ENCODE assay signal across 16 mouse cellular contexts in the genomic region with DNA sequence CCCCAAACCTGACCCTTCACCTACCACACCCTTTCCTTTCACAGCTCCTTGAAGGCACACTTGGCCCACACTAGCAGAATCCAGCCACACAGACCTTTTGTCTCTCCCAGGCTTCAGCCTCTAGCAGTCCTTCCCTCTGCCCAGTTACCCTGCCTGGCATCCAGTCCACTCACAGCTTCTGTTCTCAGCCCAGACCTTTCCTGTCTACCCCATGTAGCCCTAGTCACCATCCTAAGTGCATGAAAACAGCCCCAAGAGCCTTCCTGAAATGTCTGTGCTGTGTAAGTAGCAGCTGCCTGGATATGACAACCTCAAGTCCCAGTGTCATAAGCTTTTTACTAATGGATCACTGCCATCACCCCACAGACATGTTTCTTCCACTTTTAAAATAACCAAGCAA. TPM values are rescaled to one million over a fixed set of nuclear protein-coding genes. Genes with fewer than 3 reads are reported as not detected.
A peak's percentile ranks its signal among the peaks of the same experiment; 100 is the strongest.
DNase-seq lines count a peak whose midpoint lies in the region; ATAC-seq and TF ChIP-seq lines count a peak whose summit lies in the region.
"Had no signal": no experiment of that assay in that cellular context is flagged by ENCODE, and none has a peak within 500 bp of the region (broad histone marks: within the 10 kb centered on the region; RNA-seq: fewer than 3 reads in every experiment).

No protein-coding gene starts in this region.

- H3K4me1 ChIP-seq in heart, embryonic 13.5 days = peaks cover 51% of the 10 kb centered on the region
- H3K4me1 ChIP-seq in heart, embryonic 10.5 days = peaks cover 47% of the 10 kb centered on the region
- H3K4me1 ChIP-seq in liver, embryonic 11.5 days (replicated peaks; ENCODE audit: control insufficient read depth, insufficient read depth, low read length) = peaks cover 40% of the 10 kb centered on the region
- peaks cover 36% of the 10 kb centered on the region for H3K4me1 ChIP-seq in liver, postnatal 0 days (ENCODE audit: insufficient read depth)
- peaks cover 52% of the 10 kb centered on the region for H3K4me1 ChIP-seq in liver, embryonic 13.5 days (replicated peaks)

- H3K4me2 ChIP-seq in heart, embryonic 13.5 days = no peak overlapping the region
- H3K4me2 ChIP-seq in liver, embryonic 11.5 days = no peak overlapping the region
- H3K4me2 ChIP-seq in liver, postnatal 0 days (ENCODE audit: low read depth, low read length) = no peak overlapping the region
- H3K4me2 ChIP-seq in liver, embryonic 13.5 days = no peak overlapping the region
- H3K4me2 ChIP-seq: neural tube, embryonic 13.5 days had no signal

- no peak overlapping the region for H3K9ac ChIP-seq in heart, embryonic 13.5 days
- H3K9ac ChIP-seq in liver, embryonic 11.5 days (ENCODE audit: low read depth, low read length) = no peak overlapping the region
- no peak overlapping the region for H3K9ac ChIP-seq in liver, postnatal 0 days (replicated peaks)
- no peak overlapping the region for H3K9ac ChIP-seq in liver, embryonic 13.5 days
- H3K9ac ChIP-seq: liver, embryonic 14.5 days; neural tube, embryonic 13.5 days had no signal

- H3K4me3 ChIP-seq in heart, embryonic 13.5 days = no peak overlapping the region
- no peak overlapping the region for H3K4me3 ChIP-seq in heart, embryonic 10.5 days
- H3K4me3 ChIP-seq in liver, embryonic 11.5 days (ENCODE audit: low read depth, low read length) = no peak overlapping the region
- no peak overlapping the region for H3K4me3 ChIP-seq in liver, postnatal 0 days (ENCODE audit: low read depth, low read length)
- no peak overlapping the region for H3K4me3 ChIP-seq in liver, embryonic 13.5 days (replicated peaks)
- H3K4me3 ChIP-seq: neural tube, embryonic 13.5 days had no signal

- H3K27me3 ChIP-seq in heart, embryonic 13.5 days (replicated peaks) = peaks cover 30% of the 10 kb centered on the region
- peaks cover 32% of the 10 kb centered on the region for H3K27me3 ChIP-seq in heart, embryonic 10.5 days (ENCODE audit: insufficient read depth, poor library complexity, severe bottlenecking)
- H3K27me3 ChIP-seq in liver, embryonic 11.5 days (replicated peaks; ENCODE audit: control insufficient read depth, insufficient read depth, low read length) = no peaks in the 10 kb centered on the region; the same call in 1 of the 2 replicates
- H3K27me3 ChIP-seq in liver, postnatal 0 days (ENCODE audit: insufficient read depth, low read length) = no peaks in the 10 kb centered on the region
- H3K27me3 ChIP-seq in liver, embryonic 13.5 days = no peaks in the 10 kb centered on the region

- TF ChIP-seq CTCF in liver, postnatal 0 days (IDR thresholded peaks at IDR 0.05; ENCODE audit: low read depth) = no peak

- peaks cover 40% of the 10 kb centered on the region for H3K36me3 ChIP-seq in heart, embryonic 13.5 days
- H3K36me3 ChIP-seq in heart, embryonic 10.5 days = peaks cover 41% of the 10 kb centered on the region
- H3K36me3 ChIP-seq in liver, embryonic 11.5 days (ENCODE audit: control insufficient read depth, insufficient read depth, low read length) = peaks cover 29% of the 10 kb centered on the region
- peaks cover 34% of the 10 kb centered on the region for H3K36me3 ChIP-seq in liver, postnatal 0 days (replicated peaks; ENCODE audit: insufficient read depth, low read length)
- peaks cover 51% of the 10 kb centered on the region for H3K36me3 ChIP-seq in liver, embryonic 13.5 days

- TF ChIP-seq EP300 in liver, postnatal 0 days (IDR thresholded peaks at IDR 0.05; ENCODE audit: low read depth) = no peak

- H3K27ac ChIP-seq in heart, embryonic 13.5 days (replicated peaks) = peak overlapping the region; percentile 80
- H3K27ac ChIP-seq in heart, embryonic 10.5 days = no peak overlapping the region
- H3K27ac ChIP-seq in liver, embryonic 11.5 days (ENCODE audit: low read depth, low read length) = peak overlapping the region; percentile 92; the same call in 1 of the 2 replicates
- no peak overlapping the region; the same call in 1 of the 2 replicates for H3K27ac ChIP-seq in liver, postnatal 0 days (ENCODE audit: low read depth)
- peak overlapping the region; percentile 91 for H3K27ac ChIP-seq in liver, embryonic 13.5 days
- H3K27ac ChIP-seq: liver, embryonic 14.5 days; neural tube, embryonic 13.5 days had no signal

- H3K9me3 ChIP-seq in heart, embryonic 13.5 days = no peaks in the 10 kb centered on the region
- H3K9me3 ChIP-seq in heart, embryonic 10.5 days = no peaks in the 10 kb centered on the region
- H3K9me3 ChIP-seq in liver, embryonic 11.5 days (ENCODE audit: control insufficient read depth, low read length) = no peaks in the 10 kb centered on the region
- H3K9me3 ChIP-seq in liver, postnatal 0 days (ENCODE audit: low read length) = no peaks in the 10 kb centered on the region
- H3K9me3 ChIP-seq in liver, embryonic 13.5 days (replicated peaks) = no peaks in the 10 kb centered on the region
- H3K9me3 ChIP-seq: neural tube, embryonic 13.5 days had no signal

- no peak for DNase-seq in heart, embryonic 10.5 days (ENCODE audit: low spot score)
- no peak for DNase-seq in liver, embryonic 11.5 days (ENCODE audit: low spot score)
- DNase-seq in liver, postnatal 0 days = no peak
- peak; percentile 70 for DNase-seq in adipocyte (ENCODE audit: low spot score)
- no peak for DNase-seq in liver, embryonic 13.5 days
- no peak for DNase-seq in natural killer cell, adult 2 months (ENCODE audit: low spot score in 2 of 2)
- DNase-seq in right cerebral cortex, adult 2 months (ENCODE audit: low spot score in 2 of 2) = no peak
- DNase-seq: adrenal gland, postnatal 10 days; cerebellum, adult 9-10 months; embryo, embryonic 11 days; kidney, postnatal 10 days had no signal

- no peak for ATAC-seq in heart, embryonic 13.5 days (ENCODE audit: extremely low read depth, insufficient number of reproducible peaks, low FRiP score, low TSS enrichment)
- ATAC-seq in liver, embryonic 11.5 days (replicated peaks; ENCODE audit: low FRiP score) = no peak
- ATAC-seq in liver, postnatal 0 days = no peak
- ATAC-seq in liver, embryonic 13.5 days (ENCODE audit: low read depth) = no peak
- ATAC-seq: forebrain, embryonic 16.5 days had no signal

RNA-seq across cellular contexts. Expression of a gene that starts 1.3 kb away (rescaled TPM):
- polyA plus RNA-seq in heart, embryonic 13.5 days (2015; fragmentation: Nextera tagmentation; extraction: Ambion mirVana) = 6.4 and 6.9 TPM in 2 replicates
- 7.7 and 8.4 TPM in 2 replicates for polyA plus RNA-seq in heart, embryonic 10.5 days (2016; fragmentation: Nextera tagmentation; extraction: Ambion mirVana)
- 12.1 and 13.1 TPM in 2 replicates for polyA plus RNA-seq in liver, embryonic 11.5 days (2014; fragmentation: Nextera tagmentation; extraction: Ambion mirVana)
- polyA plus RNA-seq in liver, postnatal 0 days (2015; fragmentation: Nextera tagmentation; extraction: Ambion mirVana) = 5.4 and 6.0 TPM in 2 replicates
- 5.5 and 6.0 TPM in 2 replicates for polyA plus RNA-seq in liver, embryonic 13.5 days (2015; fragmentation: Nextera tagmentation; extraction: Ambion mirVana)

RNA-seq across cellular contexts. Expression of a gene that starts 13.3 kb away (rescaled TPM):
- polyA plus RNA-seq in heart, embryonic 13.5 days (2015; fragmentation: Nextera tagmentation; extraction: Ambion mirVana) = 68.8 and 72.8 TPM in 2 replicates
- polyA plus RNA-seq in heart, embryonic 10.5 days (2016; fragmentation: Nextera tagmentation; extraction: Ambion mirVana) = 90.9 and 99.8 TPM in 2 replicates
- 85.3 and 86.3 TPM in 2 replicates for polyA plus RNA-seq in liver, embryonic 11.5 days (2014; fragmentation: Nextera tagmentation; extraction: Ambion mirVana)
- polyA plus RNA-seq in liver, postnatal 0 days (2015; fragmentation: Nextera tagmentation; extraction: Ambion mirVana) = 19.3 and 22.3 TPM in 2 replicates
- polyA plus RNA-seq in liver, embryonic 13.5 days (2015; fragmentation: Nextera tagmentation; extraction: Ambion mirVana) = 42.8 and 43.3 TPM in 2 replicates

RNA-seq across cellular contexts. Expression of a gene that starts 16.5 kb away (rescaled TPM):
- polyA plus RNA-seq in heart, embryonic 13.5 days (2015; fragmentation: Nextera tagmentation; extraction: Ambion mirVana) = not detected in 2 replicates
- polyA plus RNA-seq in heart, embryonic 10.5 days (2016; fragmentation: Nextera tagmentation; extraction: Ambion mirVana) = 0.10 TPM in 1 of 2 replicates, not detected in the other
- polyA plus RNA-seq in liver, embryonic 11.5 days (2014; fragmentation: Nextera tagmentation; extraction: Ambion mirVana) = 0.29 TPM in 1 of 2 replicates, not detected in the other
- not detected in 2 replicates for polyA plus RNA-seq in liver, postnatal 0 days (2015; fragmentation: Nextera tagmentation; extraction: Ambion mirVana)
- polyA plus RNA-seq in liver, embryonic 13.5 days (2015; fragmentation: Nextera tagmentation; extraction: Ambion mirVana) = not detected in 2 replicates
- polyA plus RNA-seq: C2C12; forebrain, embryonic 16.5 days; liver, embryonic 14.5 days had no signal

RNA-seq across cellular contexts. Expression of a gene that starts 17.4 kb away (rescaled TPM):
- polyA plus RNA-seq in heart, embryonic 13.5 days (2015; fragmentation: Nextera tagmentation; extraction: Ambion mirVana) = 7.7 and 8.2 TPM in 2 replicates
- polyA plus RNA-seq in heart, embryonic 10.5 days (2016; fragmentation: Nextera tagmentation; extraction: Ambion mirVana) = 5.7 and 5.9 TPM in 2 replicates
- 6.5 and 7.6 TPM in 2 replicates for polyA plus RNA-seq in liver, embryonic 11.5 days (2014; fragmentation: Nextera tagmentation; extraction: Ambion mirVana)
- polyA plus RNA-seq in liver, postnatal 0 days (2015; fragmentation: Nextera tagmentation; extraction: Ambion mirVana) = 1.3 and 1.7 TPM in 2 replicates
- 2.5 and 2.6 TPM in 2 replicates for polyA plus RNA-seq in liver, embryonic 13.5 days (2015; fragmentation: Nextera tagmentation; extraction: Ambion mirVana)

RNA-seq across cellular contexts. Expression of a gene that starts 20.6 kb away (rescaled TPM):
- not detected in 2 replicates for polyA plus RNA-seq in heart, embryonic 13.5 days (2015; fragmentation: Nextera tagmentation; extraction: Ambion mirVana)
- polyA plus RNA-seq in heart, embryonic 10.5 days (2016; fragmentation: Nextera tagmentation; extraction: Ambion mirVana) = 0.92 TPM in 1 of 2 replicates, not detected in the other
- polyA plus RNA-seq in liver, embryonic 11.5 days (2014; fragmentation: Nextera tagmentation; extraction: Ambion mirVana) = 0.45 TPM in 2 replicates
- not detected in 2 replicates for polyA plus RNA-seq in liver, postnatal 0 days (2015; fragmentation: Nextera tagmentation; extraction: Ambion mirVana)
- polyA plus RNA-seq in liver, embryonic 13.5 days (2015; fragmentation: Nextera tagmentation; extraction: Ambion mirVana) = not detected in 2 replicates
- polyA plus RNA-seq: C2C12; forebrain, embryonic 16.5 days had no signal

Comparison
In these comparisons a context has a peak if more than half of its experiments do, and no peak if none do; other contexts are left out.
1. H3K27ac ChIP-seq: peak in heart, embryonic 13.5 days (single experiment), liver, embryonic 11.5 days (single experiment) and liver, embryonic 13.5 days (single experiment); none in heart, embryonic 10.5 days (single experiment) and liver, postnatal 0 days (single experiment).